ENCODE assay signal across 24 mouse cellular contexts in the genomic region with DNA sequence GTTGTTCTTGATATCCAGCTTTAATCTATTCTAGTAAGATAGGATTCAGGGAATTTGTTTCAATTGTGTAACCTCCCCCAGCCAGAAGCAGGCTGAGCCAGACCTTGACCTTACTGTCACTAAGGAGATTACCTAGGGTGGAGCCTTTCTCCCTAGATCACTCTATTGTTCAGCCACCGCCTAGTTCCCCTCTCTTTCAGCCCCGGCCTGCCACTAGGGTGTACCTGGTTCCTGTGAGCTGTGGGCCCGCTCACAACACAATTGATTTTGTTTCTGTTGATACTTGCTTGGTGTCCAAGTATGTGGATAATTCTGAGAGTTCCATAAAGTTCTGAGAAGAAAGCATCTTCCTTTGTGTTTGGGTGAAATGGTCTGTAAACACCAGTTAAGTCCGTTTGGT.
"Had no signal": no experiment of that assay in that cellular context is flagged by ENCODE, and none has a peak within 500 bp of the region (broad histone marks: within the 10 kb centered on the region; RNA-seq: fewer than 3 reads in every experiment).

No protein-coding gene starts in this region.

- H3K9me3 ChIP-seq: heart, embryonic 13.5 days; heart, embryonic 15.5 days; hindbrain, embryonic 13.5 days; hindbrain, embryonic 15.5 days; limb, embryonic 10.5 days; limb, embryonic 12.5 days; liver, embryonic 12.5 days had no signal

- H3K27me3 ChIP-seq: heart, embryonic 13.5 days; heart, embryonic 15.5 days; hindbrain, embryonic 13.5 days; hindbrain, embryonic 15.5 days; limb, embryonic 12.5 days; liver, embryonic 12.5 days had no signal

- H3K27ac ChIP-seq: gastrocnemius, adult 2 months; heart, adult 2 months; heart, embryonic 13.5 days; heart, embryonic 15.5 days; hindbrain, embryonic 13.5 days; hindbrain, embryonic 15.5 days; hindbrain, postnatal 0 days; layer of hippocampus, adult 2 months; left cerebral cortex, adult 2 months; limb, embryonic 10.5 days; limb, embryonic 12.5 days; liver, embryonic 12.5 days; liver, embryonic 14.5 days had no signal

- H3K36me3 ChIP-seq: heart, embryonic 13.5 days; heart, embryonic 15.5 days; hindbrain, embryonic 13.5 days; hindbrain, embryonic 15.5 days; limb, embryonic 10.5 days; limb, embryonic 12.5 days; liver, embryonic 12.5 days had no signal

- H3K4me3 ChIP-seq: gastrocnemius, adult 2 months; heart, adult 2 months; heart, embryonic 13.5 days; heart, embryonic 15.5 days; hindbrain, embryonic 13.5 days; hindbrain, embryonic 15.5 days; layer of hippocampus, adult 2 months; left cerebral cortex, adult 2 months; limb, embryonic 10.5 days; limb, embryonic 12.5 days; liver, embryonic 12.5 days had no signal

- DNase-seq: gastrocnemius, adult 2 months; gastrocnemius, postnatal 10 days; gastrocnemius, postnatal 25 days; heart, adult 2 months; heart, postnatal 14 days; heart, postnatal 36 days; kidney, adult 11 months; kidney, adult 2 months; kidney, postnatal 10 days; kidney, postnatal 25 days; kidney, postnatal 4 days; liver had no signal

- ATAC-seq: hindbrain, postnatal 0 days; intestine, embryonic 16.5 days; liver, embryonic 12.5 days had no signal

- H3K9ac ChIP-seq: heart, embryonic 13.5 days; heart, embryonic 15.5 days; hindbrain, embryonic 13.5 days; hindbrain, embryonic 15.5 days; limb, embryonic 12.5 days; liver, embryonic 12.5 days; liver, embryonic 14.5 days had no signal

- H3K4me1 ChIP-seq: heart, embryonic 13.5 days; heart, embryonic 15.5 days; hindbrain, embryonic 13.5 days; hindbrain, embryonic 15.5 days; limb, embryonic 10.5 days; limb, embryonic 12.5 days; liver, embryonic 12.5 days had no signal
